Comparison of ENCODE assay signal across 9 mouse cellular contexts in genomic region chr4:129540012-129540411, GRCm38 (mm10). TPM values are rescaled to one million over a fixed set of nuclear protein-coding genes. Genes with fewer than 3 reads are reported as not detected.
DNase-seq lines count a peak whose midpoint lies in the region; ATAC-seq and TF ChIP-seq lines count a peak whose summit lies in the region.
"Had no signal": no experiment of that assay in that cellular context is flagged by ENCODE, and none has a peak within 500 bp of the region (broad histone marks: within the 10 kb centered on the region; RNA-seq: fewer than 3 reads in every experiment).

No protein-coding gene starts in this region.

- peak; percentile 43 for DNase-seq in heart, postnatal 4 days
- no peak for DNase-seq in heart, adult 9 months (ENCODE audit: low spot score in 2 of 2)
- peak; percentile 28 to 56 for DNase-seq in CD8-positive naive resting alpha-beta T cell, adult 2 months (ENCODE audit: low read depth in 2 of 2, low spot score in 2 of 2)
- DNase-seq in brain, embryonic 14.5 days (ENCODE audit: low read depth) = peak; percentile 11
- peak; percentile 61 for DNase-seq in naive thymus-derived CD4-positive, alpha-beta T cell, adult 2 months (ENCODE audit: low read depth)
- no peak for DNase-seq in right cerebral cortex, postnatal 14 days
- no peak for DNase-seq in left cerebral cortex, adult 9 months (ENCODE audit: low spot score in 2 of 2)

- ATAC-seq in erythroid progenitor cell, adult 5-6 weeks (replicated peaks; ENCODE audit: low FRiP score, poor library complexity, severe bottlenecking) = no peak

- TF ChIP-seq CTCF in brain, embryonic 14.5 days (IDR thresholded peaks at IDR 0.05; ENCODE audit: borderline replicate concordance, extremely low read depth, insufficient read depth, insufficient read length) = peak; percentile 31; the same call in 1 of the 2 replicates

- TF ChIP-seq POLR2A in brain, embryonic 14.5 days (IDR thresholded peaks at IDR 0.05; ENCODE audit: borderline replicate concordance, extremely low read depth, insufficient read depth, insufficient read length, poor library complexity, severe bottlenecking) = no peak

RNA-seq across cellular contexts. Expression of gene Hdac1, which starts 2.5 kb away (rescaled TPM):
- total RNA-seq in heart, postnatal 4 days (2021) = 10 to 100 TPM; 45.0 to 46.4 TPM
- 110 and 142 TPM in 2 replicates for polyA plus RNA-seq in brain, embryonic 14.5 days (2012; rRNA removed)
- total RNA-seq in erythroid progenitor cell, adult 5-6 weeks (2015; ENCODE audit: low replicate concordance) = 100 and 125 TPM in 2 replicates
- 102 and 111 TPM in 2 replicates for total RNA-seq in erythroid progenitor cell, adult 5-6 weeks (2017; ENCODE audit: low replicate concordance)

RNA-seq across cellular contexts. Expression of gene Marcksl1, which starts 26.6 kb away (rescaled TPM):
- total RNA-seq in heart, postnatal 4 days (2021) = 10 to 100 TPM; 96.6 to 97.7 TPM
- 1,642 and 1,750 TPM in 2 replicates for polyA plus RNA-seq in brain, embryonic 14.5 days (2012; rRNA removed)
- 13.8 and 16.9 TPM in 2 replicates for total RNA-seq in erythroid progenitor cell, adult 5-6 weeks (2015; ENCODE audit: low replicate concordance)
- total RNA-seq in erythroid progenitor cell, adult 5-6 weeks (2017; ENCODE audit: low replicate concordance) = 4.4 and 10.6 TPM in 2 replicates

RNA-seq across cellular contexts. Expression of gene Lck, which starts 33.4 kb away (rescaled TPM):
- total RNA-seq in heart, postnatal 4 days (2021) = under 1 TPM; 0.86 to 0.91 TPM
- 9.0 and 9.9 TPM in 2 replicates for polyA plus RNA-seq in brain, embryonic 14.5 days (2012; rRNA removed)
- total RNA-seq in erythroid progenitor cell, adult 5-6 weeks (2015; ENCODE audit: low replicate concordance) = 8.0 and 23.1 TPM in 2 replicates
- total RNA-seq in erythroid progenitor cell, adult 5-6 weeks (2017; ENCODE audit: low replicate concordance) = 8.5 and 10.1 TPM in 2 replicates

RNA-seq across cellular contexts. Expression of gene Fam167b, which starts 38.3 kb away (rescaled TPM):
- total RNA-seq in heart, postnatal 4 days (2021) = 1 to 10 TPM; 1.5 TPM
- polyA plus RNA-seq in brain, embryonic 14.5 days (2012; rRNA removed) = 0.63 and 0.82 TPM in 2 replicates
- total RNA-seq in erythroid progenitor cell, adult 5-6 weeks (2015; ENCODE audit: low replicate concordance) = not detected in 2 replicates
- total RNA-seq in erythroid progenitor cell, adult 5-6 weeks (2017; ENCODE audit: low replicate concordance) = not detected in 2 replicates

RNA-seq across cellular contexts. Expression of gene Fam229a, which starts 49.0 kb away (rescaled TPM):
- not detected for total RNA-seq in heart, postnatal 4 days (2021)
- polyA plus RNA-seq in brain, embryonic 14.5 days (2012; rRNA removed) = 0.18 and 0.26 TPM in 2 replicates
- 7.5 TPM in 1 of 2 replicates, not detected in the other for total RNA-seq in erythroid progenitor cell, adult 5-6 weeks (2015; ENCODE audit: low replicate concordance)
- not detected in 2 replicates for total RNA-seq in erythroid progenitor cell, adult 5-6 weeks (2017; ENCODE audit: low replicate concordance)
- polyA plus RNA-seq: embryonic facial prominence, embryonic 14.5 days had no signal

Comparison
In these comparisons a context has a peak if more than half of its experiments do, and no peak if none do; other contexts are left out.
1. DNase-seq: peak in heart, postnatal 4 days (single experiment), CD8-positive naive resting alpha-beta T cell, adult 2 months (2 of 2), brain, embryonic 14.5 days (single experiment) and naive thymus-derived CD4-positive, alpha-beta T cell, adult 2 months (single experiment); none in heart, adult 9 months (0 of 2), right cerebral cortex, postnatal 14 days (single experiment) and left cerebral cortex, adult 9 months (0 of 2).
2. RNA of gene Marcksl1, which starts 26.6 kb away (total RNA-seq): 96.6 to 97.7 TPM in heart, postnatal 4 days; 4.4 to 16.9 TPM in erythroid progenitor cell, adult 5-6 weeks; every median in the first group is over 4 times any median in the second.
3. RNA of gene Lck, which starts 33.4 kb away (total RNA-seq): 8.0 to 23.1 TPM in erythroid progenitor cell, adult 5-6 weeks; 0.86 to 0.91 TPM in heart, postnatal 4 days; every median in the first group is over 4 times any median in the second.